Mouse (Mus musculus): ENCODE results near the gene Tmem54. TPM values are rescaled to one million over a fixed set of nuclear protein-coding genes. Genes with fewer than 3 reads are reported as not detected.

The Tmem54 gene
- polyA plus RNA-seq (2012; ENCODE audit: insufficient read depth, insufficient read length, missing spikeins), result not detected in 2 replicates

DNA sequence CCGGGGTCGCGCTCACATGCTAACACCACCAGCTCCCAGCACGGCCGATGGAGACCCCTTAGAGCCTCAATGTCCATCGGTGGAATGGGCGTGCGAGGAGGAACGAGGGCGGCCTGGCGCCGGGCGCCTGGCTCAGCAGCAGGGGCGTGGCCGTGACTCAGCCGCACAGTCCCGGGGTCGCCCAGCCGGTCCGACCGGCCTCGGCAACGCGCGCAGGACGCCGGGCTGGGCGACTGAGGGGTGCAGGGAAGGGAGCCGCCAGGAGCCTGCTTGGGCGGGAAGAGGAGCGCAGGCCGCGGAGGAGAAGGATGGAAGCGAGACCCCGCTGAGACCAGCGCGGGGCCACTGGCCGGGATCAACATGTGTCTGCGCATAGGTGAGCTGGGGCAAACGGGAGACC, at the start of gene Tmem54:
Gene Tmem54 (plus strand): TSS at position 193 of the 400 bp plus-strand sequence.
- Histone ChIP-seq H3K4me3 (ENCODE audit: insufficient read depth, low read length) (peak within 1 kb of the TSS; percentile 32), H3K4me1 (ENCODE audit: control insufficient read depth, insufficient read depth, low read length) (0 out of 2 replicates have a peak, but pooled peaks cover 2% of the 10 kb centered on the region), H3K27ac (ENCODE audit: insufficient read depth, low read depth, low read length) (no peak within 1 kb of the TSS)
- no peak for TF ChIP-seq POLR2A (IDR thresholded peaks at IDR 0.05; ENCODE audit: borderline replicate concordance, low read depth, low read length)
- TF ChIP-seq CTCF (IDR thresholded peaks at IDR 0.05; ENCODE audit: low read depth, low read length), result no peak

- H3K27ac ChIP-seq (ENCODE audit: insufficient read depth, low read depth, low read length), result no peak overlapping the region
- no peak overlapping the region for H3K4me3 ChIP-seq (ENCODE audit: insufficient read depth, low read length)
- TF ChIP-seq CTCF (IDR thresholded peaks at IDR 0.05; ENCODE audit: low read depth, low read length), result no peak
- no peak for TF ChIP-seq POLR2A (IDR thresholded peaks at IDR 0.05; ENCODE audit: borderline replicate concordance, low read depth, low read length)
- peaks cover 16% of the 10 kb centered on the region for H3K4me1 ChIP-seq (ENCODE audit: control insufficient read depth, insufficient read depth, low read length)
Measured at GRCm38 (mm10) chr4:129055562-129055961, 49.8 kb upstream of the Tmem54 start.

- Histone ChIP-seq H3K4me1 (ENCODE audit: control insufficient read depth, insufficient read depth, low read length) (peaks cover 23% of the 10 kb centered on the region), H3K4me3 (ENCODE audit: insufficient read depth, low read length) (peak overlapping the region; percentile 99), H3K27ac (ENCODE audit: insufficient read depth, low read depth, low read length) (peak overlapping the region; percentile 57)
- TF ChIP-seq POLR2A (IDR thresholded peaks at IDR 0.05; ENCODE audit: borderline replicate concordance, low read depth, low read length) (0 out of 2 replicates have a peak, but pooled peaks have one; percentile 77), CTCF (IDR thresholded peaks at IDR 0.05; ENCODE audit: low read depth, low read length) (no peak)
Measured at GRCm38 (mm10) chr4:129057533-129058206, 47.7 kb upstream of the Tmem54 start.

DNA sequence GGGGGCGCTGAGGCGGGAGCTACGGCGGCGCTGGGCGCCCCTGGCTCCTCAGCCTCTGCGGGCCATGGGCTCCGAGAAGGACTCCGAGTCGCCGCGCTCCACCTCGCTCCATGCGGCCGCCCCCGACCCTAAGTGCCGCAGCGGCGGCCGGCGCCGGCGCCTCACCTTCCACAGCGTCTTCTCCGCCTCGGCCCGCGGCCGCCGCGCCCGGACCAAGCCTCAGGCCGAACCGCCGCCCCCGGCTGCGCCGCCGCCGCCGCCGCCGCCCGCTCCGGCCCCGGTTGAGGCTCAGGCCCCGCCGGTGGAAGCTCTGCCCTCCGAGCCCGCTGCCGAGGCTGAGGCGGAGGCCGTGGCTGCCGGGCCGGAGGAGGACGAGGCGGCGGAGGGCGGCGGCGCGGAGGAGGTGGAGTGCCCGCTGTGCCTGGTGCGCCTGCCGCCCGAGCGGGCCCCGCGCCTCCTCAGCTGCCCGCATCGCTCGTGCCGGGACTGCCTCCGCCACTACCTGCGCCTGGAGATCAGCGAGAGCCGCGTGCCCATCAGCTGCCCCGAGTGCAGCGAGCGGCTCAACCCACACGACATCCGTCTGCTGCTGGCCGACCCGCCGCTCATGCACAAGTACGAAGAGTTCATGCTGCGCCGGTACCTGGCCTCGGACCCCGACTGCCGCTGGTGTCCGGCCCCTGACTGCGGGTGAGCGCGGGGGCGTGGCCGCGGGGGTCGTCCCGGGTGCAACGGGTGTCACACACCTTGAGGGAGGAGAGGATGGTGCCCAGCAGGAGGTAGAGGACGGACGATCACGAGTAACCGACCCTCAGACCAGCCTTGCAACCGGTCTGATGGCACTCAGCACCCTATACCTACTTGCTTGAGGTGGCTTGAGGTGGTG, 46.9 kb upstream of the Tmem54 start, which contains the start of gene Rnf19b:
Gene Rnf19b (plus strand): TSS at position 65 of the 886 bp plus-strand sequence.
- Histone ChIP-seq H3K4me3 (ENCODE audit: insufficient read depth, low read length) (peak within 1 kb of the TSS; percentile 99), H3K4me1 (ENCODE audit: control insufficient read depth, insufficient read depth, low read length) (peaks cover 30% of the 10 kb centered on the region), H3K27ac (ENCODE audit: insufficient read depth, low read depth, low read length) (peak within 1 kb of the TSS; percentile 57)
- TF ChIP-seq POLR2A (IDR thresholded peaks at IDR 0.05; ENCODE audit: borderline replicate concordance, low read depth, low read length) (no peak), CTCF (IDR thresholded peaks at IDR 0.05; ENCODE audit: low read depth, low read length) (0 out of 2 replicates have a peak, but pooled peaks have one; percentile 1)

- peak overlapping the region; percentile 57; the same call in 1 of the 2 replicates for H3K27ac ChIP-seq (ENCODE audit: insufficient read depth, low read depth, low read length)
- TF ChIP-seq CTCF (IDR thresholded peaks at IDR 0.05; ENCODE audit: low read depth, low read length) (0 out of 2 replicates have a peak, but pooled peaks have one; percentile 1), POLR2A (IDR thresholded peaks at IDR 0.05; ENCODE audit: borderline replicate concordance, low read depth, low read length) (no peak)
- H3K4me3 ChIP-seq (ENCODE audit: insufficient read depth, low read length), result peak overlapping the region; percentile 99
- H3K4me1 ChIP-seq (ENCODE audit: control insufficient read depth, insufficient read depth, low read length), result peaks cover 37% of the 10 kb centered on the region
Measured at GRCm38 (mm10) chr4:129059125-129059551, 46.2 kb upstream of the Tmem54 start.

GRCm38 (mm10) chr4:129059922-129060321, 45.4 kb upstream of the Tmem54 start:
- H3K27ac ChIP-seq (ENCODE audit: insufficient read depth, low read depth, low read length), result no peak overlapping the region
- peak overlapping the region; percentile 99 for H3K4me3 ChIP-seq (ENCODE audit: insufficient read depth, low read length)
- H3K4me1 ChIP-seq (ENCODE audit: control insufficient read depth, insufficient read depth, low read length), result peaks cover 39% of the 10 kb centered on the region
- TF ChIP-seq POLR2A (IDR thresholded peaks at IDR 0.05; ENCODE audit: borderline replicate concordance, low read depth, low read length), result no peak
- no peak for TF ChIP-seq CTCF (IDR thresholded peaks at IDR 0.05; ENCODE audit: low read depth, low read length)

DNA sequence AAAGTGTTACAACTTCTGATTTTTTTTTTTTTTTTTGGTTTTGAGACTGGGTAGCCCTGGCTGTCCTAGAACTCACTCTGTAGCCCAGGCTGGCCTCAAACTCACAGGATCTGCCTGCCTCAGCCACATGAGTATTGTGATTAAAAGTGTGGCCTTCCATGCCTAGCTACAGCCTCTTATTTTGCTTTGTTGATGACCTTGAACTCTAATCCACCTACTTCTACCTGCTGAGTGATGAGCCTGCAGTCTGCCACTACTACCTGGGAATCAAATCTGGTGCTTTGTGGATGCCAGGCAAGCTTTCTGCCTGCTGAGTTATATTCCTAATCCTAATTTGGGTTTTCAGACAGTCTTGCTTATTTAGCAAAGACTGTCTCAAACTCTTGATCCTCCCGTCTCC, 43.9 kb upstream of the Tmem54 start:
- peaks cover 45% of the 10 kb centered on the region for H3K4me1 ChIP-seq (ENCODE audit: control insufficient read depth, insufficient read depth, low read length)
- no peak overlapping the region for H3K4me3 ChIP-seq (ENCODE audit: insufficient read depth, low read length)
- TF ChIP-seq CTCF (IDR thresholded peaks at IDR 0.05; ENCODE audit: low read depth, low read length), result no peak
- TF ChIP-seq POLR2A (IDR thresholded peaks at IDR 0.05; ENCODE audit: borderline replicate concordance, low read depth, low read length), result no peak

DNA sequence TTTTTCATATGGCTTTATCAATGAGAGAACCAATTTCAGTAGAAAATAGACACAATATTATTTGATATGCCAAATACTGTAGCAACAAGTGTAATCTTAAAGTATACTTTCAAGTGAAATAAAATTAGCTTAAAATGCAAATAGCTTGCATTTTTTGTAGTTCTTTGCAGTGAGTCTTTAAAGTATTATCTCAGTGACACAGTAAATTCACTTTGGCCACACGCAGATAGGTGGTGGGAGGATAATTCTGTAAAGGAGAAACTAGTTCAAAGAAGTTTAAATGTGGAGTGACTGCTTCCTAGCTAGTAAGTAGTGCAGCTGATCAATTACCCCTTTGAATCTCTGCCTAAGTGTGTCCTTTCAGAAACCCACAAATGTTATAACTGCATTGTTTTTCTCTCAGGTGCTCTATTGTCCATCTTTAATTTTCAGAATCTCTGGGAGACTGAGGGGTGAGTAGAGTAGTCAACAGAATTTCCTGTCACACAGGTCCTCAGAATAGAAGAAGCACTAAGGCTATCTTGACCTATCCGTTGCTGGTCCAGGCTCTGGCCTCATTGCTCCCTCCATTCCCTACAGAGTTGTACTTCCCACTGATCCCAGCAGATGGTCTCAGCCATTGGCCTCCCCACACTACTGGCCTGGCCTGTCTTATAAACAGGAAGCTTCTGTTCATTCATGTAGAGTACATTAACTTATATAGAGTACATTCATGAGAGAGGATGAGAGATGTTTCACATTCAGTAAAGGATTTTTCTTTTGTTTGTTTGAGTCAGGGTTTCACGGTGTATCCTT, 42.9 kb upstream of the Tmem54 start:
- Histone ChIP-seq H3K27ac (ENCODE audit: insufficient read depth, low read depth, low read length) (peak overlapping the region; percentile 67), H3K4me3 (ENCODE audit: insufficient read depth, low read length) (no peak overlapping the region), H3K4me1 (ENCODE audit: control insufficient read depth, insufficient read depth, low read length) (peaks cover 52% of the 10 kb centered on the region)
- TF ChIP-seq POLR2A (IDR thresholded peaks at IDR 0.05; ENCODE audit: borderline replicate concordance, low read depth, low read length), result no peak
- TF ChIP-seq CTCF (IDR thresholded peaks at IDR 0.05; ENCODE audit: low read depth, low read length), result no peak

More for the DNA sequence above, 43.9 kb upstream of the Tmem54 start:
- H3K27ac ChIP-seq (ENCODE audit: insufficient read depth, low read depth, low read length), result no peak overlapping the region

- peak overlapping the region; percentile 73 for H3K27ac ChIP-seq (ENCODE audit: insufficient read depth, low read depth, low read length)
- TF ChIP-seq POLR2A (IDR thresholded peaks at IDR 0.05; ENCODE audit: borderline replicate concordance, low read depth, low read length), result no peak
- no peak for TF ChIP-seq CTCF (IDR thresholded peaks at IDR 0.05; ENCODE audit: low read depth, low read length)
- H3K4me1 ChIP-seq (ENCODE audit: control insufficient read depth, insufficient read depth, low read length), result peaks cover 71% of the 10 kb centered on the region
- no peak overlapping the region for H3K4me3 ChIP-seq (ENCODE audit: insufficient read depth, low read length)
Measured at GRCm38 (mm10) chr4:129065688-129066236, 39.6 kb upstream of the Tmem54 start.
